Mouse (Mus musculus) midbrain, embryonic 11.5 days (tissue): Measurements from ENCODE around the gene Nav3. TPM values are rescaled to one million over a fixed set of nuclear protein-coding genes. Genes with fewer than 3 reads are reported as not detected.

Experiments used
- ATAC-seq: fragments of 200-750 bp; cut with Nextera tagmentation; 2 replicates; pipeline ENCODE4 v1.8.0; 2017; ENCODE audit warnings: moderate TSS enrichment, moderate library complexity; ENCODE audit not compliant: low FRiP score
- DNase-seq: peaks from one replicate; pipeline ENCODE4 v3.0.0; 2015; ENCODE audit warnings: low spot score; ENCODE audit errors: missing footprints
- H3K27ac ChIP-seq: fragments of 300-500 bp; sonication (generic); 2 replicates; pipeline ENCODE4 v1.5.1; 2014; ENCODE audit warnings: low read depth, low read length
- H3K27me3 ChIP-seq: fragments of 300-500 bp; sonication (generic); 2 replicates; pipeline ENCODE4 v1.6.1; 2014; ENCODE audit warnings: mild to moderate bottlenecking, low read length, moderate library complexity, mixed read lengths; ENCODE audit not compliant: control insufficient read depth, insufficient read depth
- H3K36me3 ChIP-seq: fragments of 300-500 bp; sonication (generic); 2 replicates; pipeline ENCODE4 v1.6.1; 2014; ENCODE audit warnings: mild to moderate bottlenecking, low read length, moderate library complexity, mixed read lengths; ENCODE audit not compliant: control insufficient read depth, insufficient read depth
- H3K4me1 ChIP-seq: fragments of 300-500 bp; sonication (generic); 2 replicates; pipeline ENCODE4 v1.6.1; 2014; ENCODE audit warnings: low read length; ENCODE audit not compliant: control insufficient read depth, insufficient read depth
- H3K4me2 ChIP-seq: fragments of 300-500 bp; sonication (generic); 2 replicates; pipeline ENCODE4 v1.6.1; 2014; ENCODE audit warnings: mild to moderate bottlenecking, moderate library complexity
- H3K4me3 ChIP-seq: fragments of 300-500 bp; sonication (generic); 2 replicates; pipeline ENCODE4 v1.5.1; 2014; ENCODE audit warnings: low read depth, low read length
- H3K9ac ChIP-seq: fragments of 300-500 bp; sonication (generic); 2 replicates; pipeline ENCODE4 v1.6.1; 2014; ENCODE audit warnings: low read length
- H3K9me3 ChIP-seq: fragments of 300-500 bp; sonication (generic); 2 replicates; pipeline ENCODE4 v1.6.1; 2016; ENCODE audit warnings: low read length; ENCODE audit not compliant: control insufficient read depth
- WGBS: fragments of 180-500 bp; shearing (Covaris S2); extraction: QIAGEN DNeasy Blood & Tissue Kit; methylation state at CpG from one replicate; pipeline ENCODE4 v1.1.7; 2014; 5-methylcytosine and 5-hydroxymethylcytosine counted together
- polyA plus RNA-seq: library from polyadenylated mRNA; unstranded; fragments of >200 nt; fragmentation: Nextera tagmentation; extraction: Ambion mirVana; gene quantifications from 2 replicates; pipeline ENCODE4 v1.2.1, GENCODE M21; 2014

The Nav3 gene
- polyA plus RNA-seq, 1 experiment from 2014 or later: 7.9 TPM

GRCm38 (mm10) chr10:109788728-109789127, 667.3 kb downstream of the Nav3 start:
- no peaks in the 10 kb centered on the region for H3K9me3 ChIP-seq
- no peak overlapping the region for H3K4me3 ChIP-seq
- H3K27me3 ChIP-seq: no peaks in the 10 kb centered on the region
- 86% methylated on average over 2 of the region's 2 CpGs for WGBS
- ATAC-seq (no peak), DNase-seq (peak; percentile 23)
- no peaks in the 10 kb centered on the region for H3K4me1 ChIP-seq
- H3K27ac ChIP-seq: no peak overlapping the region
- H3K36me3 ChIP-seq: no peaks in the 10 kb centered on the region
- H3K9ac ChIP-seq: no peak overlapping the region
- H3K4me2 ChIP-seq: no peak overlapping the region

- Histone ChIP-seq H3K27ac (no peak overlapping the region), H3K4me3 (no peak overlapping the region), H3K36me3 (no peaks in the 10 kb centered on the region), H3K4me1 (no peaks in the 10 kb centered on the region), H3K27me3 (no peaks in the 10 kb centered on the region), H3K9ac (no peak overlapping the region), H3K9me3 (no peaks in the 10 kb centered on the region), H3K4me2 (no peak overlapping the region)
- no peak for DNase-seq
- WGBS: 95% methylated on average over 4 of the region's 4 CpGs
- ATAC-seq: no peak
These were observed 676.9 kb downstream of the Nav3 start for GRCm38 (mm10) chr10:109779109-109779508.

GRCm38 (mm10) chr10:109769092-109769491, 686.9 kb downstream of the Nav3 start:
- H3K9me3 ChIP-seq: no peaks in the 10 kb centered on the region
- H3K9ac ChIP-seq: no peak overlapping the region
- no peaks in the 10 kb centered on the region for H3K4me1 ChIP-seq
- H3K4me2 ChIP-seq: no peak overlapping the region
- H3K27me3 ChIP-seq: no peaks in the 10 kb centered on the region
- DNase-seq (no peak), ATAC-seq (no peak)
- 93% methylated on average over 8 of the region's 8 CpGs for WGBS
- no peak overlapping the region for H3K27ac ChIP-seq
- no peak overlapping the region for H3K4me3 ChIP-seq
- no peaks in the 10 kb centered on the region for H3K36me3 ChIP-seq

- H3K9ac ChIP-seq: no peak overlapping the region
- DNase-seq: peak; percentile 96
- H3K4me1 ChIP-seq: no peaks in the 10 kb centered on the region
- no peak overlapping the region for H3K4me3 ChIP-seq
- no peak overlapping the region for H3K4me2 ChIP-seq
- H3K9me3 ChIP-seq: no peaks in the 10 kb centered on the region
- no peaks in the 10 kb centered on the region for H3K36me3 ChIP-seq
- 13% methylated on average over 2 of the region's 2 CpGs for WGBS
- H3K27ac ChIP-seq: no peak overlapping the region
- ATAC-seq: no peak
- no peaks in the 10 kb centered on the region for H3K27me3 ChIP-seq
These were observed 690.4 kb downstream of the Nav3 start for GRCm38 (mm10) chr10:109765650-109766049.

- H3K9me3 ChIP-seq: no peaks in the 10 kb centered on the region
- no peaks in the 10 kb centered on the region for H3K27me3 ChIP-seq
- no peak overlapping the region for H3K4me3 ChIP-seq
- no peaks in the 10 kb centered on the region for H3K4me1 ChIP-seq
- 87% methylated on average over 18 of the region's 18 CpGs for WGBS
- no peak for ATAC-seq
- no peak overlapping the region for H3K9ac ChIP-seq
- H3K4me2 ChIP-seq: no peak overlapping the region
- H3K27ac ChIP-seq: no peak overlapping the region
- DNase-seq: no peak
- no peaks in the 10 kb centered on the region for H3K36me3 ChIP-seq
These were observed 691.4 kb downstream of the Nav3 start for GRCm38 (mm10) chr10:109764412-109765101.

- Histone ChIP-seq H3K27ac (no peak overlapping the region), H3K4me3 (no peak overlapping the region), H3K4me1 (no peaks in the 10 kb centered on the region), H3K9ac (no peak overlapping the region), H3K9me3 (no peaks in the 10 kb centered on the region), H3K27me3 (no peaks in the 10 kb centered on the region), H3K4me2 (no peak overlapping the region), H3K36me3 (no peaks in the 10 kb centered on the region)
- ATAC-seq (no peak), DNase-seq (no peak)
- WGBS: 81% methylated on average over 17 of the region's 17 CpGs
These were observed 696.9 kb downstream of the Nav3 start for GRCm38 (mm10) chr10:109758921-109759600.

GRCm38 (mm10) chr10:109746901-109747300, 709.1 kb downstream of the Nav3 start:
- Histone ChIP-seq H3K4me3 (no peak overlapping the region), H3K36me3 (no peaks in the 10 kb centered on the region), H3K9ac (no peak overlapping the region), H3K27me3 (no peaks in the 10 kb centered on the region), H3K4me1 (no peaks in the 10 kb centered on the region), H3K27ac (no peak overlapping the region), H3K4me2 (no peak overlapping the region), H3K9me3 (peaks cover 4% of the 10 kb centered on the region; the same call in 1 of the 2 replicates)
- no peak for DNase-seq
- 51% methylated on average over 3 of the region's 3 CpGs for WGBS
- ATAC-seq: peak; percentile 40; the same call in 1 of the 2 replicates

GRCm38 (mm10) chr10:109741664-109742063, 714.3 kb downstream of the Nav3 start:
- whole genome bisulfite sequencing: 75% methylated on average over 2 of the region's 2 CpGs

GRCm38 (mm10) chr10:109740326-109740725, 715.7 kb downstream of the Nav3 start:
- 34% methylated on average over 3 of the region's 3 CpGs for WGBS
- no peak overlapping the region for H3K4me2 ChIP-seq
- no peak overlapping the region for H3K9ac ChIP-seq
- H3K4me3 ChIP-seq: no peak overlapping the region
- H3K36me3 ChIP-seq: no peaks in the 10 kb centered on the region
- ATAC-seq: no peak
- no peak overlapping the region for H3K27ac ChIP-seq
- no peak for DNase-seq
- peaks cover 4% of the 10 kb centered on the region; the same call in 1 of the 2 replicates for H3K9me3 ChIP-seq
- no peaks in the 10 kb centered on the region for H3K27me3 ChIP-seq
- no peaks in the 10 kb centered on the region for H3K4me1 ChIP-seq

More at GRCm38 (mm10) chr10:109741664-109742063, 714.3 kb downstream of the Nav3 start:
- Histone ChIP-seq H3K36me3 (no peaks in the 10 kb centered on the region), H3K4me1 (no peaks in the 10 kb centered on the region), H3K4me2 (no peak overlapping the region), H3K9ac (no peak overlapping the region), H3K27me3 (no peaks in the 10 kb centered on the region), H3K4me3 (no peak overlapping the region), H3K27ac (no peak overlapping the region), H3K9me3 (peaks cover 4% of the 10 kb centered on the region; the same call in 1 of the 2 replicates)
- DNase-seq (no peak), ATAC-seq (no peak)
